Mouse (Mus musculus): ENCODE results near the gene Hoxa3. TPM values are rescaled to one million over a fixed set of nuclear protein-coding genes. Genes with fewer than 3 reads are reported as not detected.

Hoxa3 gene
- polyA plus RNA-seq (2017; shearing (Covaris generic)), result not detected

GRCm38 (mm10) chr6:52213119-52213986 is at the start of gene Hoxa3, which contains the start of gene Gm28308:
Hoxa3 (minus strand) TSS chr6:52213336.
Gm28308 (minus strand) TSS chr6:52213339.

GRCm38 (mm10) chr6:52260654-52261575 is 47.8 kb upstream of the Hoxa3 start, which contains the start of gene Hoxa13:
Hoxa13 (minus strand) TSS chr6:52260880.

GRCm38 (mm10) chr6:52245757-52246142 is 32.6 kb upstream of the Hoxa3 start, which contains the start of gene Hoxa11:
Hoxa11 (minus strand) TSS chr6:52245810.

GRCm38 (mm10) chr6:52240389-52241000 is 27.4 kb upstream of the Hoxa3 start, which contains the start of gene Hoxa10:
Hoxa10 (minus strand) TSS chr6:52240854.

GRCm38 (mm10) chr6:52230516-52231165 is 17.5 kb upstream of the Hoxa3 start, which contains the start of gene Hoxa9:
Hoxa9 (minus strand) TSS chr6:52231089.

GRCm38 (mm10) chr6:52221337-52221992 is 8.3 kb upstream of the Hoxa3 start, which contains the start of gene Hoxa7:
Hoxa7 (minus strand) TSS chr6:52221854.

GRCm38 (mm10) chr6:52208072-52208867 is 4.9 kb downstream of the Hoxa3 start, which contains the start of gene Hoxa6:
Hoxa6 (minus strand) TSS chr6:52208722.

GRCm38 (mm10) chr6:52204050-52204752 is 8.9 kb downstream of the Hoxa3 start, which contains the start of gene Hoxa5:
Hoxa5 (minus strand) TSS chr6:52204587.

GRCm38 (mm10) chr6:52190906-52191810 is 22.0 kb downstream of the Hoxa3 start, which contains the start of gene Hoxa4:
Hoxa4 (minus strand) TSS chr6:52191753.

GRCm38 (mm10) chr6:52177061-52177735 is 35.9 kb downstream of the Hoxa3 start, which contains the start of gene 5730596B20Rik:
5730596B20Rik (plus strand) TSS chr6:52177498.

GRCm38 (mm10) chr6:52164626-52165440 is 48.3 kb downstream of the Hoxa3 start, which contains the start of gene Hoxa2:
Hoxa2 (minus strand) TSS chr6:52164831.

GRCm38 (mm10) chr6:52158276-52159051 is 54.7 kb downstream of the Hoxa3 start, which contains the start of gene Hoxa1:
Hoxa1 (minus strand) TSS chr6:52158317.

